Mouse (Mus musculus) midbrain, embryonic 16.5 days (tissue): Measurements from ENCODE around the gene Arl15. TPM values are rescaled to one million over a fixed set of nuclear protein-coding genes. Genes with fewer than 3 reads are reported as not detected.

Source experiments
- ATAC-seq: fragments of 200-750 bp; cut with Nextera tagmentation; 2 replicates; pipeline ENCODE4 v1.8.0; 2017; ENCODE audit warnings: moderate TSS enrichment
- H3K27ac ChIP-seq: fragments of 300-500 bp; sonication (generic); 2 replicates; pipeline ENCODE4 v1.5.1; 2014; ENCODE audit warnings: mild to moderate bottlenecking, low read length, mixed read lengths
- H3K27me3 ChIP-seq: fragments of 300-500 bp; sonication (generic); 2 replicates; pipeline ENCODE4 v1.6.1; 2014; ENCODE audit warnings: low read depth, low read length, mixed read lengths; ENCODE audit not compliant: control insufficient read depth, insufficient read depth
- H3K36me3 ChIP-seq: fragments of 300-500 bp; sonication (generic); 2 replicates; pipeline ENCODE4 v1.6.1; 2014; ENCODE audit warnings: mild to moderate bottlenecking, low read length, moderate library complexity, mixed read lengths; ENCODE audit not compliant: control insufficient read depth, insufficient read depth
- H3K4me1 ChIP-seq: fragments of 300-500 bp; sonication (generic); 2 replicates; pipeline ENCODE4 v1.6.1; 2014; ENCODE audit warnings: mild to moderate bottlenecking, low read length, mixed read lengths; ENCODE audit not compliant: control insufficient read depth, insufficient read depth
- H3K4me2 ChIP-seq: fragments of 300-500 bp; sonication (generic); 2 replicates; pipeline ENCODE4 v1.6.1; 2014; ENCODE audit warnings: mild to moderate bottlenecking, low read length, mixed read lengths
- H3K4me3 ChIP-seq: fragments of 300-500 bp; sonication (generic); 2 replicates; pipeline ENCODE4 v1.5.1; 2014; ENCODE audit warnings: low read depth, mild to moderate bottlenecking, low read length, moderate library complexity, mixed read lengths
- H3K9ac ChIP-seq: fragments of 300-500 bp; sonication (generic); 2 replicates; pipeline ENCODE4 v1.6.1; 2014; ENCODE audit warnings: low read depth, low read length, mixed read lengths
- H3K9me3 ChIP-seq: fragments of 300-500 bp; sonication (generic); replicated peaks from 2 replicates; pipeline ENCODE4 v1.6.1; 2014; ENCODE audit warnings: mild to moderate bottlenecking, low read length, mixed read lengths; ENCODE audit not compliant: control insufficient read depth, poor library complexity, severe bottlenecking
- whole genome bisulfite sequencing: fragments of 180-500 bp; shearing (Covaris S2); extraction: QIAGEN DNeasy Blood & Tissue Kit; methylation state at CpG from one replicate; pipeline ENCODE4 v1.1.7; 2014; 5-methylcytosine and 5-hydroxymethylcytosine counted together
- polyA plus RNA-seq: library from polyadenylated mRNA; unstranded; fragments of >200 nt; fragmentation: Nextera tagmentation; extraction: Ambion mirVana; gene quantifications from 2 replicates; pipeline ENCODE4 v1.2.1, GENCODE M21; 2015

Arl15 gene
- polyA plus RNA-seq, 1 experiment from 2014 or later, result 17.4 TPM

- H3K36me3 ChIP-seq, result no peaks in the 10 kb centered on the region
- ATAC-seq, result no peak
- 89% methylated on average over 4 of the region's 4 CpGs for WGBS
Measured at GRCm38 (mm10) chr13:114095440-114095839, 301.1 kb downstream of the Arl15 start.

DNA sequence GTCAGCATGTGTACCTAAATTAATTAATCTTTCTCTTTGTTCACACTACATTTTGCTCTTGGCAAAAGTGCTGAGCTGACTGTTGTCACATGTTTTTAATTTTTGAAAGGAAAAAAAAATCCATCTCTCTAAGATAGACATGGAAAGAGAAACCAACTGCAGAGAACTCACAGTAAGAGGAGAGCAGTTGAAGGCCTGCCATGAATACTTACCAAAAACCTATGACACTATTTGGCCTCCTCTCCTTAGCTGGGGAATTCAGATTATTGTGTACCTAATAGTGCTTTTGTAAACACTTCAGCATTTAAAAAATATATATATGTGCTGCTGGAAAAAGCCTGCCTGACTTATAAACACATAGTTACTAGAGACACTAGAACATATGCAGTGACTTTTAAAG lies 302.1 kb downstream of the Arl15 start:
- Histone ChIP-seq H3K4me1 (no peaks in the 10 kb centered on the region), H3K4me3 (no peak overlapping the region), H3K4me2 (no peak overlapping the region), H3K9me3 (no peaks in the 10 kb centered on the region), H3K27me3 (no peaks in the 10 kb centered on the region), H3K36me3 (no peaks in the 10 kb centered on the region), H3K27ac (no peak overlapping the region), H3K9ac (no peak overlapping the region)
- no peak for ATAC-seq

More at GRCm38 (mm10) chr13:114095440-114095839, 301.1 kb downstream of the Arl15 start:
- H3K4me1 ChIP-seq, result no peaks in the 10 kb centered on the region
- H3K9me3 ChIP-seq, result no peaks in the 10 kb centered on the region
- no peak overlapping the region for H3K4me3 ChIP-seq
- H3K4me2 ChIP-seq, result no peak overlapping the region
- no peaks in the 10 kb centered on the region for H3K27me3 ChIP-seq
- no peak overlapping the region for H3K27ac ChIP-seq
- H3K9ac ChIP-seq, result no peak overlapping the region

- Histone ChIP-seq H3K27me3 (no peaks in the 10 kb centered on the region), H3K9ac (no peak overlapping the region), H3K36me3 (no peaks in the 10 kb centered on the region), H3K4me2 (no peak overlapping the region), H3K27ac (no peak overlapping the region), H3K9me3 (no peaks in the 10 kb centered on the region), H3K4me1 (0 out of 2 replicates have a peak, but pooled peaks cover 2% of the 10 kb centered on the region), H3K4me3 (no peak overlapping the region)
- no peak for ATAC-seq
- 87% methylated on average over 5 of the region's 5 CpGs for WGBS
Measured at GRCm38 (mm10) chr13:114101155-114101554, 306.9 kb downstream of the Arl15 start.

- Histone ChIP-seq H3K36me3 (no peaks in the 10 kb centered on the region), H3K9me3 (no peaks in the 10 kb centered on the region), H3K4me2 (no peak overlapping the region), H3K9ac (no peak overlapping the region), H3K27ac (no peak overlapping the region), H3K27me3 (no peaks in the 10 kb centered on the region), H3K4me3 (no peak overlapping the region), H3K4me1 (0 out of 2 replicates have a peak, but pooled peaks cover 3% of the 10 kb centered on the region)
- 43% methylated on average over 7 of the region's 7 CpGs for WGBS
- peak; percentile 81 for ATAC-seq
Measured at GRCm38 (mm10) chr13:114106083-114106482, 311.8 kb downstream of the Arl15 start.

DNA sequence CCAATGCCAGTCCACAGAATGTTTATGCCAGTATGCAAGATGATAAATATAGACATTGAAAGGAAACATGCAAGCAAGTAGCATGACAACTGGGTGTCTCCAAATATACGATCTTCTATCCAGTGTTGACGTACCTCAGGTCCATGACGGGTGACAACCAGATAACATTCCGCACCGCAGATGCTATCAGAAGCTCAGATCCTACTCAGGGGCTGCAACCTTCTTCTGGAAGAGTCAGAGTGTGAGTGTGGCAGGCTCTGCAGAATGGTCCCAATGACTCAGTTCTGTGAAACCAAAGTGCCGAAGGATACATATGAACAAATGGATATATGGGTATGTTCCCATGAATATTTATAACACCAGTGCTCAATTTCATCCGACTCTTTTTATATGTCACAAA lies 313.2 kb downstream of the Arl15 start:
- Histone ChIP-seq H3K27ac (no peak overlapping the region), H3K4me1 (0 out of 2 replicates have a peak, but pooled peaks cover 3% of the 10 kb centered on the region), H3K9ac (no peak overlapping the region), H3K9me3 (no peaks in the 10 kb centered on the region), H3K4me3 (no peak overlapping the region), H3K4me2 (no peak overlapping the region), H3K36me3 (no peaks in the 10 kb centered on the region), H3K27me3 (no peaks in the 10 kb centered on the region)
- no peak for ATAC-seq
- WGBS, result 94% methylated on average over 7 of the region's 7 CpGs

DNA sequence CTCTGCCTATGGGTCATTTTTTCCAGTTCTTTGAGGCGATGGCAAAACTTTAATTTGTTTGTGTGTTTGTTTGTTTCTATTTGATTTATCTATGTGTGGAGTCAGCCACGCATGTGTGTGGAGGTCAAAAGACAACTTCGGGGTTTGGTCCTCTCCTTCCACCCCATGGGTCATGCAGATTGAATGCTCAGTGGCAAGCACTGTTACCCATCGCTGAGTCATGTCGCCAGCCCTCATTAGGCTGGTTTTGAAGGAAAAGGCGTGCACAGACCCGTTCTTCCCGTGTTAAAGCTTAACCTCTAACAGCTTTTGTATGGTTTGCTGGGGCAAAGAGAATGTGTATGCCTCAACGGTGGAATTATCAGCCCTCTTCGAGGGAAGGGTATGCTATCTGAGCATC lies 315.1 kb downstream of the Arl15 start:
- Histone ChIP-seq H3K9me3 (no peaks in the 10 kb centered on the region), H3K4me2 (no peak overlapping the region), H3K9ac (no peak overlapping the region), H3K36me3 (no peaks in the 10 kb centered on the region), H3K4me1 (0 out of 2 replicates have a peak, but pooled peaks cover 3% of the 10 kb centered on the region), H3K27ac (no peak overlapping the region), H3K27me3 (no peaks in the 10 kb centered on the region), H3K4me3 (no peak overlapping the region)
- 70% methylated on average over 10 of the region's 10 CpGs for WGBS
- no peak for ATAC-seq

GRCm38 (mm10) chr13:114109845-114110244 lies 315.5 kb downstream of the Arl15 start:
- H3K36me3 ChIP-seq, result no peaks in the 10 kb centered on the region
- H3K27me3 ChIP-seq, result no peaks in the 10 kb centered on the region
- no peak overlapping the region for H3K27ac ChIP-seq
- 46% methylated on average over 4 of the region's 4 CpGs for WGBS
- ATAC-seq, result no peak
- H3K4me2 ChIP-seq, result no peak overlapping the region
- no peak overlapping the region for H3K9ac ChIP-seq
- H3K4me1 ChIP-seq, result 0 out of 2 replicates have a peak, but pooled peaks cover 3% of the 10 kb centered on the region
- no peaks in the 10 kb centered on the region for H3K9me3 ChIP-seq
- H3K4me3 ChIP-seq, result no peak overlapping the region

DNA sequence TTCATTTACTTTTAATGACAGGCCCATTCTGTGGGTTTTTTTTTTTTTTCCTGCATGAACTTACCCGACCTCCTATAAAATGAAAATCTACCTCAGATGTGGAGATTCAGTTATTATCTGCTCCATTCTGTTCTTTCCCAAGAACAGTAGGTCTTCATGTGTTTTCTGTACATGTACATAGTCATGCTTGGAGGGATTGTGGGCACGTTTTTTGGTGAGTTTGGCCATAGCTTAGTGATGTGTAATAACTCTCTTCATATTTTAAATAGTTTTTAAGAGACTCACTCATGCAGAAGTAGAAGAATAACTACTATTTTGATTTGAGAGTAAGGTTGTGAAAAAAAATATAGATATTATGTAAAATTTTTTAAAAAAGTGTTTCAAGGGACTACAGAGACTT lies 319.2 kb downstream of the Arl15 start:
- ATAC-seq, result no peak
- Histone ChIP-seq H3K4me2 (no peak overlapping the region), H3K4me1 (no peaks in the 10 kb centered on the region), H3K27ac (no peak overlapping the region), H3K27me3 (no peaks in the 10 kb centered on the region), H3K9ac (no peak overlapping the region), H3K4me3 (no peak overlapping the region), H3K36me3 (no peaks in the 10 kb centered on the region), H3K9me3 (no peaks in the 10 kb centered on the region)
- WGBS, result 70% methylated on average over 2 of the region's 2 CpGs

GRCm38 (mm10) chr13:114114586-114114985 lies 320.3 kb downstream of the Arl15 start:
- Histone ChIP-seq H3K9me3 (no peaks in the 10 kb centered on the region), H3K4me2 (no peak overlapping the region), H3K36me3 (no peaks in the 10 kb centered on the region), H3K4me3 (no peak overlapping the region), H3K27me3 (no peaks in the 10 kb centered on the region), H3K4me1 (no peaks in the 10 kb centered on the region), H3K27ac (no peak overlapping the region), H3K9ac (no peak overlapping the region)
- ATAC-seq, result no peak
- 91% methylated on average over 12 of the region's 12 CpGs for whole genome bisulfite sequencing
